Mouse (Mus musculus): Measurements from ENCODE around the gene Bcl2l11. TPM values are rescaled to one million over a fixed set of nuclear protein-coding genes. Genes with fewer than 3 reads are reported as not detected.

The Bcl2l11 gene
- polyA plus RNA-seq, 1 experiment from 2014 or later: 6.6 TPM

- H3K27ac ChIP-seq (ENCODE audit: low read depth, low read length): no peak overlapping the region
- ATAC-seq (no peak), DNase-seq (ENCODE audit: low spot score) (no peak)
- H3K9ac ChIP-seq (ENCODE audit: low read length): no peak overlapping the region
- H3K4me1 ChIP-seq (ENCODE audit: control insufficient read depth, insufficient read depth, low read length): no peaks in the 10 kb centered on the region
- no peak overlapping the region for H3K4me2 ChIP-seq (ENCODE audit: low read length)
- H3K4me3 ChIP-seq (ENCODE audit: low read depth, low read length): no peak overlapping the region
- H3K36me3 ChIP-seq (ENCODE audit: control insufficient read depth, insufficient read depth, low read length): no peaks in the 10 kb centered on the region
- no peaks in the 10 kb centered on the region for H3K27me3 ChIP-seq (replicated peaks; ENCODE audit: control insufficient read depth, insufficient read depth, low read length)
- 53% methylated on average over 4 of the region's 4 CpGs for WGBS
- H3K9me3 ChIP-seq (replicated peaks; ENCODE audit: control insufficient read depth, low read length): no peaks in the 10 kb centered on the region
These were observed 67.6 kb downstream of the Bcl2l11 start for GRCm38 (mm10) chr2:128193411-128193810.

- Histone ChIP-seq H3K4me1 (ENCODE audit: control insufficient read depth, insufficient read depth, low read length) (no peaks in the 10 kb centered on the region), H3K27me3 (replicated peaks; ENCODE audit: control insufficient read depth, insufficient read depth, low read length) (no peaks in the 10 kb centered on the region), H3K9ac (ENCODE audit: low read length) (no peak overlapping the region), H3K36me3 (ENCODE audit: control insufficient read depth, insufficient read depth, low read length) (no peaks in the 10 kb centered on the region), H3K27ac (ENCODE audit: low read depth, low read length) (no peak overlapping the region), H3K4me3 (ENCODE audit: low read depth, low read length) (no peak overlapping the region), H3K9me3 (replicated peaks; ENCODE audit: control insufficient read depth, low read length) (no peaks in the 10 kb centered on the region), H3K4me2 (ENCODE audit: low read length) (no peak overlapping the region)
- WGBS: 84% methylated on average over 3 of the region's 3 CpGs
- DNase-seq (ENCODE audit: low spot score) (no peak), ATAC-seq (no peak)
These were observed 71.5 kb downstream of the Bcl2l11 start for GRCm38 (mm10) chr2:128197379-128197778.

- 86% methylated on average over 3 of the region's 3 CpGs for WGBS
These were observed 77.3 kb downstream of the Bcl2l11 start for GRCm38 (mm10) chr2:128203147-128203546.

GRCm38 (mm10) chr2:128203749-128204405 lies 78.0 kb downstream of the Bcl2l11 start:
- H3K36me3 ChIP-seq (ENCODE audit: control insufficient read depth, insufficient read depth, low read length): no peaks in the 10 kb centered on the region
- H3K9me3 ChIP-seq (replicated peaks; ENCODE audit: control insufficient read depth, low read length): no peaks in the 10 kb centered on the region
- H3K27ac ChIP-seq (ENCODE audit: low read depth, low read length): no peak overlapping the region
- WGBS: 91% methylated on average over 6 of the region's 6 CpGs
- no peaks in the 10 kb centered on the region for H3K4me1 ChIP-seq (ENCODE audit: control insufficient read depth, insufficient read depth, low read length)
- no peak for ATAC-seq
- H3K27me3 ChIP-seq (replicated peaks; ENCODE audit: control insufficient read depth, insufficient read depth, low read length): no peaks in the 10 kb centered on the region
- DNase-seq (ENCODE audit: low spot score): no peak
- no peak overlapping the region for H3K4me3 ChIP-seq (ENCODE audit: low read depth, low read length)
- no peak overlapping the region for H3K4me2 ChIP-seq (ENCODE audit: low read length)
- H3K9ac ChIP-seq (ENCODE audit: low read length): no peak overlapping the region

More at GRCm38 (mm10) chr2:128203147-128203546, 77.3 kb downstream of the Bcl2l11 start:
- Histone ChIP-seq H3K4me2 (ENCODE audit: low read length) (no peak overlapping the region), H3K4me1 (ENCODE audit: control insufficient read depth, insufficient read depth, low read length) (no peaks in the 10 kb centered on the region), H3K4me3 (ENCODE audit: low read depth, low read length) (no peak overlapping the region), H3K9ac (ENCODE audit: low read length) (no peak overlapping the region), H3K27me3 (replicated peaks; ENCODE audit: control insufficient read depth, insufficient read depth, low read length) (no peaks in the 10 kb centered on the region), H3K9me3 (replicated peaks; ENCODE audit: control insufficient read depth, low read length) (no peaks in the 10 kb centered on the region), H3K36me3 (ENCODE audit: control insufficient read depth, insufficient read depth, low read length) (no peaks in the 10 kb centered on the region), H3K27ac (ENCODE audit: low read depth, low read length) (no peak overlapping the region)
- ATAC-seq: no peak
- no peak for DNase-seq (ENCODE audit: low spot score)

- Histone ChIP-seq H3K4me3 (ENCODE audit: low read depth, low read length) (no peak overlapping the region), H3K4me2 (ENCODE audit: low read length) (no peak overlapping the region), H3K9me3 (replicated peaks; ENCODE audit: control insufficient read depth, low read length) (no peaks in the 10 kb centered on the region), H3K36me3 (ENCODE audit: control insufficient read depth, insufficient read depth, low read length) (no peaks in the 10 kb centered on the region), H3K9ac (ENCODE audit: low read length) (no peak overlapping the region), H3K27me3 (replicated peaks; ENCODE audit: control insufficient read depth, insufficient read depth, low read length) (no peaks in the 10 kb centered on the region), H3K4me1 (ENCODE audit: control insufficient read depth, insufficient read depth, low read length) (peaks cover 12% of the 10 kb centered on the region; the same call in 1 of the 2 replicates), H3K27ac (ENCODE audit: low read depth, low read length) (no peak overlapping the region)
- WGBS: 85% methylated on average over 1 of the region's 1 CpGs
- DNase-seq (ENCODE audit: low spot score) (no peak), ATAC-seq (no peak)
These were observed 82.7 kb downstream of the Bcl2l11 start for GRCm38 (mm10) chr2:128208541-128208940.

GRCm38 (mm10) chr2:128209841-128210329 lies 84.0 kb downstream of the Bcl2l11 start:
- no peak overlapping the region for H3K4me3 ChIP-seq (ENCODE audit: low read depth, low read length)
- no peak overlapping the region for H3K27ac ChIP-seq (ENCODE audit: low read depth, low read length)
- H3K27me3 ChIP-seq (replicated peaks; ENCODE audit: control insufficient read depth, insufficient read depth, low read length): no peaks in the 10 kb centered on the region
- 25% methylated on average over 2 of the region's 2 CpGs for WGBS
- no peaks in the 10 kb centered on the region for H3K36me3 ChIP-seq (ENCODE audit: control insufficient read depth, insufficient read depth, low read length)
- no peak overlapping the region for H3K4me2 ChIP-seq (ENCODE audit: low read length)
- ATAC-seq (no peak), DNase-seq (ENCODE audit: low spot score) (peak; percentile 25)
- H3K4me1 ChIP-seq (ENCODE audit: control insufficient read depth, insufficient read depth, low read length): peaks cover 12% of the 10 kb centered on the region; the same call in 1 of the 2 replicates
- no peak overlapping the region for H3K9ac ChIP-seq (ENCODE audit: low read length)
- no peaks in the 10 kb centered on the region for H3K9me3 ChIP-seq (replicated peaks; ENCODE audit: control insufficient read depth, low read length)

- Histone ChIP-seq H3K4me1 (ENCODE audit: control insufficient read depth, insufficient read depth, low read length) (peaks cover 12% of the 10 kb centered on the region; the same call in 1 of the 2 replicates), H3K27ac (ENCODE audit: low read depth, low read length) (no peak overlapping the region)
- WGBS: 31% methylated on average over 9 of the region's 9 CpGs
These were observed 84.5 kb downstream of the Bcl2l11 start for GRCm38 (mm10) chr2:128210376-128210775.

GRCm38 (mm10) chr2:128211022-128211880 lies 85.4 kb downstream of the Bcl2l11 start:
- peak; percentile 14 for DNase-seq (ENCODE audit: low spot score)
- Histone ChIP-seq H3K9me3 (replicated peaks; ENCODE audit: control insufficient read depth, low read length) (no peaks in the 10 kb centered on the region), H3K27ac (ENCODE audit: low read depth, low read length) (no peak overlapping the region), H3K36me3 (ENCODE audit: control insufficient read depth, insufficient read depth, low read length) (no peaks in the 10 kb centered on the region), H3K9ac (ENCODE audit: low read length) (no peak overlapping the region), H3K4me2 (ENCODE audit: low read length) (peak overlapping the region; percentile 12; the same call in 1 of the 2 replicates), H3K4me3 (ENCODE audit: low read depth, low read length) (no peak overlapping the region), H3K27me3 (replicated peaks; ENCODE audit: control insufficient read depth, insufficient read depth, low read length) (no peaks in the 10 kb centered on the region), H3K4me1 (ENCODE audit: control insufficient read depth, insufficient read depth, low read length) (peaks cover 12% of the 10 kb centered on the region; the same call in 1 of the 2 replicates)
- ATAC-seq: peak; percentile 46; the same call in 1 of the 2 replicates
- WGBS: 17% methylated on average over 19 of the region's 19 CpGs

More at GRCm38 (mm10) chr2:128210376-128210775, 84.5 kb downstream of the Bcl2l11 start:
- no peaks in the 10 kb centered on the region for H3K36me3 ChIP-seq (ENCODE audit: control insufficient read depth, insufficient read depth, low read length)
- no peaks in the 10 kb centered on the region for H3K9me3 ChIP-seq (replicated peaks; ENCODE audit: control insufficient read depth, low read length)
- no peak overlapping the region for H3K9ac ChIP-seq (ENCODE audit: low read length)
- H3K4me3 ChIP-seq (ENCODE audit: low read depth, low read length): no peak overlapping the region
- peak; percentile 53 for DNase-seq (ENCODE audit: low spot score)
- no peaks in the 10 kb centered on the region for H3K27me3 ChIP-seq (replicated peaks; ENCODE audit: control insufficient read depth, insufficient read depth, low read length)
- H3K4me2 ChIP-seq (ENCODE audit: low read length): no peak overlapping the region
- ATAC-seq: no peak

Measured in forebrain, embryonic 14.5 days (tissue).